Mouse (Mus musculus) central nervous system, embryonic 14 days (tissue): ENCODE measurements around the gene B230217C12Rik. TPM values are rescaled to one million over a fixed set of nuclear protein-coding genes. Genes with fewer than 3 reads are reported as not detected.

ENCODE experiments used
- polyA plus RNA-seq: library from polyadenylated mRNA; depleted of rRNA; stranded (reverse); fragments of >200 nt; gene quantifications from 2 replicates; pipeline ENCODE4 v1.2.3, GENCODE M21; 2012; rRNA removed

Gene B230217C12Rik
- polyA plus RNA-seq: 25.7 and 26.0 TPM in 2 replicates

GRCm38 (mm10) chr11:97840539-97840954, at the start of gene B230217C12Rik:
Gene B230217C12Rik (plus strand): TSS chr11:97840780.

GRCm38 (mm10) chr11:97798782-97799145, 41.8 kb upstream of the B230217C12Rik start, which contains the start of gene Lasp1:
Gene Lasp1 (plus strand): TSS chr11:97799000.

GRCm38 (mm10) chr11:97883918-97884600, 43.5 kb downstream of the B230217C12Rik start, which contains the start of gene Fbxo47:
Gene Fbxo47 (minus strand): TSS chr11:97884154.

Other genes with a start within 250 kb of the B230217C12Rik start
- gene Epop, start 211.1 kb upstream of the B230217C12Rik start, polyA plus RNA-seq: 7.0 and 8.6 TPM in 2 replicates
- 37.3 and 40.5 TPM in 2 replicates for gene Mllt6, start 177.4 kb upstream of the B230217C12Rik start, polyA plus RNA-seq
- gene Cisd3, start 155.0 kb upstream of the B230217C12Rik start, polyA plus RNA-seq: 11.5 and 16.3 TPM in 2 replicates
- 168 TPM in 2 replicates for gene Pcgf2, start 140.3 kb upstream of the B230217C12Rik start, polyA plus RNA-seq
- 368 and 390 TPM in 2 replicates for gene Psmb3, start 137.4 kb upstream of the B230217C12Rik start, polyA plus RNA-seq
- gene Pip4k2b, start 96.1 kb upstream of the B230217C12Rik start, polyA plus RNA-seq: 61.3 and 61.4 TPM in 2 replicates
- 20.4 and 21.1 TPM in 2 replicates for gene Cwc25, start 74.2 kb upstream of the B230217C12Rik start, polyA plus RNA-seq
- 0.66 and 1.1 TPM in 2 replicates for gene 1700001P01Rik, start 64.9 kb upstream of the B230217C12Rik start, polyA plus RNA-seq
- gene Rpl23, start 58.3 kb upstream of the B230217C12Rik start, polyA plus RNA-seq: 719 and 817 TPM in 2 replicates
- gene Lasp1, start 41.8 kb upstream of the B230217C12Rik start, polyA plus RNA-seq: 104 and 115 TPM in 2 replicates
- 0.99 and 1.0 TPM in 2 replicates for gene Fbxo47, start 43.4 kb downstream of the B230217C12Rik start, polyA plus RNA-seq
- gene Plxdc1, start 145.7 kb downstream of the B230217C12Rik start, polyA plus RNA-seq: 0.44 and 0.69 TPM in 2 replicates
- gene Arl5c, start 155.4 kb downstream of the B230217C12Rik start, polyA plus RNA-seq: 1.3 and 1.5 TPM in 2 replicates
- gene Cacnb1, start 182.3 kb downstream of the B230217C12Rik start, polyA plus RNA-seq: 63.2 and 73.4 TPM in 2 replicates
- 1,481 and 1,486 TPM in 2 replicates for gene Rpl19, start 185.9 kb downstream of the B230217C12Rik start, polyA plus RNA-seq
- 3.8 and 3.9 TPM in 2 replicates for gene Stac2, start 212.7 kb downstream of the B230217C12Rik start, polyA plus RNA-seq